Mouse (Mus musculus): ENCODE measurements at regions not wholly inside any gene's neighbourhood (a gene's known extent, or its start where the extent isn't known, plus 50 kb on each side); places are given as distances from the start of the nearest gene placed in this dataset.

DNA sequence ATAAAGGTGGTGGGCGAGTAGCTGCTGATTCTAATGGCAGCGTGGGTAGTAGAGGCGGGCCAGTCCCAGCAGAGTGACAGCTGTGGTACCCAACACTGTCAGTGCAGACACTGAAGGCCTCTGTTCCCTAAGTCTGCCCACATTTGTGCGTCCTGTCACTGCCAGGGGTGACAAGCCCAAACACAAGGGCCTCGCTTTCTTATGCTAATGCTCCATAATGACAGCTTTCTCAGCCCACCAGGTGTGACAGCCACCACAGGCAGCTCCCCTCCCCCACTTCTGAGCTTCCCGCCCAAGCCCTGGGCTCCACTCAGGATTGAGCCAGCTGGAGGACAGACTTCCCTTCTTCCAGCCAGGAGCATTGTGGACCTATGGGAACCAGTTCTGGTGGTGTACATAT lies 440.4 kb downstream of the Dhx35 start:
- Histone ChIP-seq H3K4me1 (ENCODE audit: control insufficient read depth in 1 of 2, insufficient read depth in 2 of 2, low read length in 2 of 2) (no peaks in the 10 kb centered on the region), H3K36me3 (ENCODE audit: control insufficient read depth in 1 of 2, insufficient read depth in 2 of 2, low read length in 2 of 2) (no peaks in the 10 kb centered on the region), H3K9ac (ENCODE audit: control insufficient read depth, low read depth, low read length, poor library complexity, severe bottlenecking) (no peak overlapping the region), H3K27ac (ENCODE audit: control insufficient read depth, low read depth, low read length) (no peak overlapping the region), H3K79me2 (ENCODE audit: control insufficient read depth, insufficient read depth, low read length, poor library complexity) (no peaks in the 10 kb centered on the region), H3K9me3 (replicated peaks; ENCODE audit: insufficient read depth, low read length) (no peaks in the 10 kb centered on the region), H3K27me3 (ENCODE audit: control insufficient read depth in 1 of 2, insufficient read depth in 2 of 2, low read length in 2 of 2) (no peaks in the 10 kb centered on the region), H3K4me3 (ENCODE audit: control insufficient read depth in 1 of 2, insufficient read depth in 1 of 2, low read depth in 2 of 2, low read length in 2 of 2) (no peak overlapping the region)
- TF ChIP-seq MXI1 (IDR thresholded peaks at IDR 0.05; ENCODE audit: low read depth, low read length) (no peak), MYC (IDR thresholded peaks at IDR 0.05; ENCODE audit: low read depth, low read length) (no peak), HCFC1 (IDR thresholded peaks at IDR 0.05; ENCODE audit: low read depth, low read length) (no peak), ZMIZ1 (IDR thresholded peaks at IDR 0.05; ENCODE audit: low read depth, low read length) (no peak), NRF1 (IDR thresholded peaks at IDR 0.05; ENCODE audit: insufficient read depth, low read depth, low read length, poor library complexity, severe bottlenecking) (no peak), RAD21 (IDR thresholded peaks at IDR 0.05; ENCODE audit: low read depth, low read length) (no peak), RCOR1 (IDR thresholded peaks at IDR 0.05; ENCODE audit: low read depth, low read length) (no peak), USF2 (IDR thresholded peaks at IDR 0.05; ENCODE audit: borderline replicate concordance in 1 of 2, insufficient read depth in 1 of 2, low read depth in 1 of 2, low read length in 2 of 2) (no peak)
- no peak for DNase-seq (ENCODE audit: low read depth, low spot score)

DNA sequence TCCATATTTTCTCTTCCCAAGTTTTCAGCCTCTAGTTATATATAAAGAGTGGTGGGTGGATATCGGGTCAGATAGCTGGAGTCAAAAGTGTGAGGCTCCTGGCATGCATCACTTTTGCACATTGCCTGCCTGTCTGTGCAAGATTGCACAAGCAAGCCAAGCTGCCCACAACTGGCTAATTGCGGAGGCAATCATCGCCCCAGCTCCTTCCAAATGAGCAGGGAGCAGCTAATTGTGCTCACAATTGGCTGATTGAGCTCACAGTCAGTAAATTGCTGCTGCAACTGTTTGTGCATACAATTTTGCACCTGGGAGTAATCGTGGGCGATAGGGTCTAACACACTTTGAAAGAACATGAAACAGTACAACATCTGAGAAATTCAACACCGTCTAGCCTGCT lies 455.5 kb downstream of the Dhx35 start:
- H3K27ac ChIP-seq (ENCODE audit: control insufficient read depth, low read depth, low read length), result no peak overlapping the region
- no peak overlapping the region for H3K9ac ChIP-seq (ENCODE audit: control insufficient read depth, low read depth, low read length, poor library complexity, severe bottlenecking)
- no peaks in the 10 kb centered on the region for H3K36me3 ChIP-seq (ENCODE audit: control insufficient read depth in 1 of 2, insufficient read depth in 2 of 2, low read length in 2 of 2)
- no peaks in the 10 kb centered on the region for H3K9me3 ChIP-seq (replicated peaks; ENCODE audit: insufficient read depth, low read length)
- no peaks in the 10 kb centered on the region for H3K27me3 ChIP-seq (ENCODE audit: control insufficient read depth in 1 of 2, insufficient read depth in 2 of 2, low read length in 2 of 2)
- no peak overlapping the region for H3K4me3 ChIP-seq (ENCODE audit: control insufficient read depth in 1 of 2, insufficient read depth in 1 of 2, low read depth in 2 of 2, low read length in 2 of 2)
- DNase-seq (ENCODE audit: low read depth, low spot score), result no peak
- TF ChIP-seq SMC3 (IDR thresholded peaks at IDR 0.05; ENCODE audit: low read depth, low read length) (no peak), MEF2A (IDR thresholded peaks at IDR 0.05; ENCODE audit: extremely low read depth, insufficient replicate concordance, low read depth, low read length, poor library complexity, severe bottlenecking) (no peak), MYB (IDR thresholded peaks at IDR 0.05; ENCODE audit: low read depth, low read length) (no peak), NELFE (IDR thresholded peaks at IDR 0.05; ENCODE audit: low read depth, low read length) (no peak), GATA1 (IDR thresholded peaks at IDR 0.05; ENCODE audit: low read depth, low read length) (no peak), TAL1 (IDR thresholded peaks at IDR 0.05; ENCODE audit: low read length) (no peak), MYC (IDR thresholded peaks at IDR 0.05; ENCODE audit: low read depth, low read length) (no peak), KAT2A (conservative IDR thresholded peaks at IDR 0.05; ENCODE audit: low read depth, low read length) (no peak), ZC3H11A (IDR thresholded peaks at IDR 0.05; ENCODE audit: low read depth, low read length) (no peak), MAX (IDR thresholded peaks at IDR 0.05; ENCODE audit: low read length) (no peak), SIN3A (IDR thresholded peaks at IDR 0.05; ENCODE audit: low read length) (no peak), MXI1 (IDR thresholded peaks at IDR 0.05; ENCODE audit: low read depth, low read length) (no peak), ZNF384 (IDR thresholded peaks at IDR 0.05; ENCODE audit: low read depth, low read length) (no peak), POLR2AphosphoS5 (IDR thresholded peaks at IDR 0.05; ENCODE audit: borderline replicate concordance, low read depth, low read length) (no peak), UBTF (IDR thresholded peaks at IDR 0.05; ENCODE audit: borderline replicate concordance, insufficient read depth, low read depth, low read length) (no peak), CHD1 (IDR thresholded peaks at IDR 0.05; ENCODE audit: low read depth, low read length) (no peak), TCF12 (IDR thresholded peaks at IDR 0.05; ENCODE audit: low read depth, low read length) (no peak), EP300 (IDR thresholded peaks at IDR 0.05; ENCODE audit: low read depth in 1 of 2, low read length in 2 of 2) (no peak), ZMIZ1 (IDR thresholded peaks at IDR 0.05; ENCODE audit: low read depth, low read length) (no peak)
- H3K4me1 ChIP-seq (ENCODE audit: control insufficient read depth in 1 of 2, insufficient read depth in 2 of 2, low read length in 2 of 2), result no peaks in the 10 kb centered on the region
- H3K79me2 ChIP-seq (ENCODE audit: control insufficient read depth, insufficient read depth, low read length, poor library complexity), result no peaks in the 10 kb centered on the region
